Mouse (Mus musculus): Measurements from ENCODE around the gene Eif5a2.
A peak's percentile ranks its signal among the peaks of the same experiment; 100 is the strongest.

DNA sequence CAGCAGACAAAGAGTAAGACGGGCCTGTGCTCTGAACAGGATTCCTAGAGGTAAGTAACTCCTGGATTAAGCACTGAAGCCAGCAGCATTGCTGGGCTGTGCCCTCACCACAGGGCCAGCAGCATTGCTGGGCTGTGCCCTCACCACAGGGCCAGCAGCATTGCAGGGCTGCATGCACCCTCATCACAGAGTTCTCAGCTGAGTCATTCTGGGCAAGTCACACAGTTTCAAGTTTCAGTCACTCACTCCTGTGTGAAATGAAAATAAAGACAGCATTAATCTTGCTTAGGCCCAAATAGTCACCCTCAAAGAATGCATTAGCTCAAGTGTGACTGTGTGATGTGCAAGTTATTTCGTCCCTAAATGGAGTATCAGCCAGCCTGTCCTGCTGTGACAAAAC, 46.4 kb upstream of the Eif5a2 start:
- TF ChIP-seq POLR2A (IDR thresholded peaks at IDR 0.05; ENCODE audit: insufficient read length, low read depth) (no peak), POLR2AphosphoS2 (IDR thresholded peaks at IDR 0.05; ENCODE audit: insufficient read length, low read depth) (no peak), MAX (IDR thresholded peaks at IDR 0.05; ENCODE audit: low read depth) (no peak), TCF3 (IDR thresholded peaks at IDR 0.05; ENCODE audit: insufficient read length, low read depth) (peak; percentile 20), TCF12 (IDR thresholded peaks at IDR 0.05; ENCODE audit: insufficient read depth, poor library complexity, severe bottlenecking) (no peak), USF1 (IDR thresholded peaks at IDR 0.05; ENCODE audit: low read depth) (no peak)

All from myocyte (in vitro differentiated cells).